Mouse (Mus musculus) megakaryocyte, embryonic 14.5 days (primary cell): ENCODE measurements around the gene Adgrv1.

Source experiments
- FLI1 ChIP-seq: IDR thresholded peaks from 2 replicates; pipeline ENCODE4 v1.6.1; 2012; ENCODE audit warnings: low read length, inconsistent platforms, mixed read lengths
- GATA1 ChIP-seq: IDR thresholded peaks from 3 replicates; pipeline ENCODE4 v1.6.1; 2012; ENCODE audit warnings: mixed read lengths, low read length, inconsistent platforms, borderline replicate concordance

GRCm38 (mm10) chr13:81381835-81382234 lies 251.1 kb downstream of the Adgrv1 start:
- TF ChIP-seq GATA1 (no peak), FLI1 (no peak)
